Mouse (Mus musculus) WW6 (cell line): ENCODE results near the gene Pkm.

Experiments used
- DNase-seq: peaks from one replicate; pipeline ENCODE4 v3.0.0-alpha.2; 2013; ENCODE audit warnings: low read depth, low spot score

Pkm gene

GRCm38 (mm10) chr9:59706850-59707825 is 51.0 kb downstream of the Pkm start:
- no peak for DNase-seq

GRCm38 (mm10) chr9:59709225-59709624 is 53.1 kb downstream of the Pkm start:
- DNase-seq, result no peak

- no peak for DNase-seq
Measured at GRCm38 (mm10) chr9:59716275-59716898, 60.2 kb downstream of the Pkm start.

- no peak for DNase-seq
Measured at GRCm38 (mm10) chr9:59718237-59718636, 62.1 kb downstream of the Pkm start.

DNA sequence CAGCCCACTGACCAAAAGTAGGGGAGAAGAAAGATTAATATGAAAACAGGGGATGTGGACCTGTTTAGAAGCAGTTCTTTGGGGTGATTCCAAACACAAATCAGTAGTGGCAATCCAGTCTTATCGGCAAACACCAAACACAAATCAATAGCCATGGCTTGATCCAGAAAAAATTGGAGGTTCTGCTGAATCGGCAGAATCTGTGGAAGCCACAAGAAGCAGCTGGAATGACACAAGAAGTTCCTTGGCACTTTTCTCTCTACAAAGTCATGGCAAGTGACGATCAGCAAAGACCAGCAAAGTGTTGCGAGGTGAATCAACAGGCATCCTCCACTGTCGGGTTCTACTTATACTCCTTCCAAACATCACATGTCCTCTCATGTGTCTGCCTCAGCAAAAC is 65.0 kb downstream of the Pkm start:
- DNase-seq, result no peak

DNA sequence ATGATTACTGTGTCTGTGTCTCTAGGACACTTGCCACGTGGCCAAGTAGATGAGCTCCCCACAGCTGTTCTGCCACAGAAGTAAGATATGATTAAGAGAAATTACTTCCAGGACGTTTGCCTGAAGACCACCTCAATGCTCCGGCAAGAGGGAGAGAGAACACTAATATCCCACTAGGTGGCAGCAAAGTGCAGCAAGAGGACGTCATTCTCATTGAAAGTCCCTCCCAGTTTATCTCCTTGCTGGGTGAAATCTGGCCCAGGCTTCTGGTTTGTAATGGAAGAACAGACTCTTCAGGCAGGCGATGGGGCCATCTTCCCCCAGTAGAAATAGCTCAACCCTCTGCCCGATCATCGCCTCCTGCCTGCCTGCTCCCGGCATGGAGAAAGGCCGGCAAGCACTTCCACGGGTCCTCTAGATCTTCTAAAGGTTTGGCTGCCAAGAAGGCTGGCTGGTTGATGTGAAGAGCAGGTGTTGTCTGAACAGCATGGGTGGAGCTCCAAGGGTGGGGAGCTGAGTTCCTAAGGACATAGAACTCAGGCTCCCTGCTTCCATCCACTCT is 67.0 kb downstream of the Pkm start:
- peak; percentile 71 for DNase-seq

GRCm38 (mm10) chr9:59723791-59724442 is 67.7 kb downstream of the Pkm start:
- no peak for DNase-seq

- no peak for DNase-seq
Measured at GRCm38 (mm10) chr9:59725515-59725914, 69.3 kb downstream of the Pkm start.

DNA sequence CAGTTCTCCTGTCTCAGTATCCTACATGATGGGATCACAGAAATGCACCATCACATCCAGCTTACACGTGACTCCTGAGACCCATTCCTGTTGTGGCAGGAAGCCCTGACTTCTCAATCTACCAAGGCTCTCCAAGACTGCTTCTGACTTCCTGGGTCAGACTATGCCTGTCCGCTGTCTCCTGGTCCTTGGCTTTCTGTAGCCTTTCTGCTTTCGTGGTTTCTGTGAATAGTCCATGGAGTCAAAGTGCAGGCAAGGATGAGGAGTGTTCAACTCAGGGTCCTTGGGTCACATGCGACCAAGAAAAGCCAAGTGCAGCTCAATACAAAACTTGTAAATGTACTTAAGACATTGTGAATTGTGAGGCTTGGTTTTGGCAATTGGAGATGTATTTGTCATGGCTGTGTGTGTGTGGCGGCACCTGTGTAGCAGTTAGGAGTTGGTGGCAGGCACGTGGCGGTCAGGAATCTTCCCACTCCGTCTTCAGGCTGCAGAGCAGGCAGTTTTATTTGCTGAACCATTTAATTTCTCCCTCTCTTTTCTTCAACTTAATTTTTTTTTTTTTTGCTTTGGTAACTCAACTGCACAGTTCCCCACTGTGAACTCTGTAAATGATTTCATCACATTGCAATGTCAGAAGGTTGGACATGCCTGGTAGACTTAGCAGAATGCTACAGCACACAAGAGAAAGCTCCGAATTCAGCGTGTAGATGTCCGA is 71.6 kb downstream of the Pkm start:
- no peak for DNase-seq
